Mouse (Mus musculus): ENCODE measurements around the gene Rnase11.

DNA sequence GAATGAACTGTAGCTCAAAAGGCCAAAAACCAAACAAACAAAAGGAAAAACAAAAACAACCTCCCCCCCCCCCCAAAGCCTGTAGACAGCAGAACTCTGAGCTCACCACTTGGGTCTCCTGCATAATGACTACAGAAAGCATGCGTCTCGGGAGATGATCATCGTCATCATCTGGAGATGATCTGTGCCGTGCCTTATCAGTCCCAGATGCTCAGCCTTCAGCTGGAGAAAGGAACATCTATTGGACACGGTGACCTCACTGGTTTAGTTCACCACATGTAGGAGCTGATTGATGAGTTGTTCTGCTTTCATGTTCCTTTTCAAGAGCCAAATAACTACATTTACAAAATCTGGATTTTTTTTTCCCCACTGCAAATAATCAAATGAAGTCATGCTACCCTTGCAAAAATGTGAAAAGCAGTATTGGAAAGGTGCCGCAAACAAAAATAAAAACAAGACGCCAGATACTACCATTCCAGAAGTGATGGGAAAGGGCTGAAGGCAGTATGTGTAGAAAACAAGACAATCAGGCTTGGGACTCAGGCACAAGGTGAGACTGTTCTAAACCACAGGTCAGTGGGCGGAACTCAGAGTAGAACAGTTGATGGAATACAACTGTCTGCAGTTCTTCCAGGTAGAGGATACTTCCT lies 42.7 kb downstream of the Rnase11 start, which contains the start of gene Rnase10:
- TF ChIP-seq CTCF (IDR thresholded peaks at IDR 0.05; ENCODE audit: low read depth, low read length) (no peak), POLR2A (IDR thresholded peaks at IDR 0.05; ENCODE audit: extremely low read depth, insufficient read depth, low read length) (no peak)
